Mouse (Mus musculus) CH12.LX (cell line): ENCODE measurements at regions not wholly inside any gene's neighbourhood (a gene's known extent, or its start where the extent isn't known, plus 50 kb on each side); places are given as distances from the start of the nearest gene placed in this dataset.

Experiments
- CTCF ChIP-seq, 2 experiments: IDR thresholded peaks in 1 of 2; conservative IDR thresholded peaks in 1 of 2; 2 replicates each; pipeline ENCODE4 v1.5.1; 2011 to 2012; ENCODE audit warnings: low read depth in 2 of 2, low read length in 2 of 2, improper control_type of control experiment in 1 of 2, inconsistent platforms in 1 of 2, mild to moderate bottlenecking in 1 of 2, moderate library complexity in 1 of 2
- IRF4 ChIP-seq: IDR thresholded peaks from 2 replicates; pipeline ENCODE4 v1.6.1; 2014; ENCODE audit warnings: low read depth, mild to moderate bottlenecking, inconsistent platforms, low read length, improper control_type of control experiment
- RAD21 ChIP-seq: IDR thresholded peaks from 2 replicates; pipeline ENCODE4 v1.6.1; 2011; ENCODE audit warnings: low read depth, mild to moderate bottlenecking, low read length, improper control_type of control experiment, moderate library complexity
- USF1 ChIP-seq: IDR thresholded peaks from 2 replicates; pipeline ENCODE4 v1.6.1; 2014; ENCODE audit warnings: low read depth, mild to moderate bottlenecking, inconsistent platforms, low read length, improper control_type of control experiment
- USF2 ChIP-seq: conservative IDR thresholded peaks from 2 replicates; pipeline ENCODE4 v1.6.1; 2011; ENCODE audit warnings: low read depth, low read length, improper control_type of control experiment
- ZC3H11A ChIP-seq: IDR thresholded peaks from 2 replicates; pipeline ENCODE4 v1.6.1; 2012; ENCODE audit warnings: low read depth, mild to moderate bottlenecking, inconsistent platforms, low read length, improper control_type of control experiment
- ZMIZ1 ChIP-seq: IDR thresholded peaks from 2 replicates; pipeline ENCODE4 v1.6.1; 2012; ENCODE audit warnings: low read depth, mild to moderate bottlenecking, inconsistent platforms, low read length, improper control_type of control experiment

- no peak for TF ChIP-seq ZMIZ1
- TF ChIP-seq ZC3H11A: no peak
- TF ChIP-seq IRF4: no peak
- TF ChIP-seq CTCF (conservative IDR thresholded peaks at IDR 0.05 in 1 of 2, IDR thresholded peaks at IDR 0.05 in 1 of 2; ENCODE audit: low read depth in 2 of 2, low read length in 2 of 2): no peak
- no peak for TF ChIP-seq USF1
- TF ChIP-seq USF2: no peak
- TF ChIP-seq RAD21: no peak
Observed at GRCm38 (mm10) chr14:15205626-15206025, 233.2 kb downstream of the Lrrc3b start.
